Mouse (Mus musculus) limb, embryonic 15.5 days (tissue): Measurements from ENCODE around the gene Myl10. TPM values are rescaled to one million over a fixed set of nuclear protein-coding genes. Genes with fewer than 3 reads are reported as not detected.

ENCODE experiments used
- ATAC-seq: fragments of 200-750 bp; cut with Nextera tagmentation; 2 replicates; pipeline ENCODE4 v1.8.0; 2017; ENCODE audit warnings: low read depth, moderate TSS enrichment; ENCODE audit not compliant: insufficient number of reproducible peaks, low FRiP score, low TSS enrichment
- H3K27ac ChIP-seq: fragments of 300-500 bp; sonication (generic); 2 replicates; pipeline ENCODE4 v1.5.1; 2015; ENCODE audit warnings: moderate library complexity, mild to moderate bottlenecking, inconsistent platforms
- H3K27me3 ChIP-seq: fragments of 300-500 bp; sonication (generic); 2 replicates; pipeline ENCODE4 v1.6.1; 2015; ENCODE audit warnings: inconsistent platforms
- H3K36me3 ChIP-seq: fragments of 300-500 bp; sonication (generic); 2 replicates; pipeline ENCODE4 v1.6.1; 2015; ENCODE audit warnings: inconsistent platforms
- H3K4me1 ChIP-seq: fragments of 300-500 bp; sonication (generic); 2 replicates; pipeline ENCODE4 v1.6.1; 2015; ENCODE audit warnings: inconsistent platforms
- H3K4me2 ChIP-seq: fragments of 300-500 bp; sonication (generic); 2 replicates; pipeline ENCODE4 v1.6.1; 2015; ENCODE audit warnings: mild to moderate bottlenecking, inconsistent platforms
- H3K4me3 ChIP-seq: fragments of 300-500 bp; sonication (generic); 2 replicates; pipeline ENCODE4 v1.5.1; 2015; ENCODE audit warnings: mild to moderate bottlenecking, inconsistent platforms
- H3K9ac ChIP-seq: fragments of 300-500 bp; sonication (generic); 2 replicates; pipeline ENCODE4 v1.6.1; 2015; ENCODE audit warnings: inconsistent platforms
- H3K9me3 ChIP-seq: fragments of 300-500 bp; sonication (generic); 2 replicates; pipeline ENCODE4 v1.6.1; 2016; ENCODE audit warnings: inconsistent platforms
- WGBS: fragments of 180-500 bp; shearing (Covaris S2); methylation state at CpG from one replicate; pipeline ENCODE4 v1.1.7; 2015; 5-methylcytosine and 5-hydroxymethylcytosine counted together
- polyA plus RNA-seq: library from polyadenylated mRNA; unstranded; fragments of >200 nt; fragmentation: Nextera tagmentation; extraction: Ambion mirVana; gene quantifications from 2 replicates; pipeline ENCODE4 v1.2.1, GENCODE M21; 2015

Gene Myl10
- polyA plus RNA-seq, 1 experiment from 2014 or later = 0.52 TPM

DNA sequence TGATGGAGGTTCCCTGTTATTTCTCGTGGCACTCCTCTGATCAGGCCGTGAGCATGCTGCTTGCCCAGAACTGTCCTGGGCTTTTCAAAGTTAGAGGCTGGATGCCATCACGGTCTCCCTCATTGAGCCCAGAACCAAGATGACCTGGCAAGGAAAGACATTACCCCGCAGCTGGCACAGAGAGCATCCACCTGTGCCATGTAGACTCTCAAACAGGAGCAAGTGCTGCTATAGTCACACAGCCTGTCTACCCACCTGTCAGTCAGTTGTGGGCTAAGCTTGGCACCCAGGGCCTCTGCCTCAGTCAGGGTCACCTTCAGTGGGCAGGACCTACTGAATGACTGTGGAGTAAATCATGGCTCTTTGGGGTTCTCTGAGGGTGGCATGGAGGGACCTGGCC, 6.6 kb upstream of the Myl10 start:
- H3K4me3 ChIP-seq = no peak overlapping the region
- H3K4me1 ChIP-seq = 0 out of 2 replicates have a peak, but pooled peaks cover 3% of the 10 kb centered on the region
- no peak overlapping the region for H3K9ac ChIP-seq
- H3K9me3 ChIP-seq = no peaks in the 10 kb centered on the region
- no peak overlapping the region for H3K27ac ChIP-seq
- no peaks in the 10 kb centered on the region for H3K27me3 ChIP-seq
- no peak for ATAC-seq
- no peak overlapping the region for H3K4me2 ChIP-seq
- 85% methylated on average over 4 of the region's 4 CpGs for WGBS
- H3K36me3 ChIP-seq = no peaks in the 10 kb centered on the region

DNA sequence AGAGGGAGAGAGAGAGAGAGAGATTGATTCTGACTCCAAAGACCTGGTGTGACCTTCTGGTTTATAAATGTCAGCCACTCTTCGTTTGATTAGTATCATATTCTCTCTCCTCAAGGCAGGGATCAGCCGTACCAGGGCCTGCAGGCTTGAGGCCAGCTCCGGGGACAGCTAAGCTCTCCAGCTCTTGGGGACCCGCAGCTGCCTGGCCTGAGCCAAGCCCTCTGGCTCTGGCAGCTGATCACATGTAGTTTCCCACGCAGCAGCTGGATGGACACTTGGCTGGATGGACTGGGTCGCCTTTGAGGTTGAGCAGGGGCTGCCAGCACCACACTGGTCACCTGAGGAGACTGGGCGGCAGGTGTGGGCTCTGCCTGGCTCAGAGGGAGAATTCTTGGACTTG, 5.4 kb upstream of the Myl10 start:
- no peak for ATAC-seq
- Histone ChIP-seq H3K4me2 (no peak overlapping the region), H3K4me3 (no peak overlapping the region), H3K27ac (no peak overlapping the region), H3K27me3 (no peaks in the 10 kb centered on the region), H3K4me1 (0 out of 2 replicates have a peak, but pooled peaks cover 5% of the 10 kb centered on the region), H3K9me3 (no peaks in the 10 kb centered on the region), H3K9ac (no peak overlapping the region), H3K36me3 (no peaks in the 10 kb centered on the region)
- 53% methylated on average over 7 of the region's 7 CpGs for WGBS

DNA sequence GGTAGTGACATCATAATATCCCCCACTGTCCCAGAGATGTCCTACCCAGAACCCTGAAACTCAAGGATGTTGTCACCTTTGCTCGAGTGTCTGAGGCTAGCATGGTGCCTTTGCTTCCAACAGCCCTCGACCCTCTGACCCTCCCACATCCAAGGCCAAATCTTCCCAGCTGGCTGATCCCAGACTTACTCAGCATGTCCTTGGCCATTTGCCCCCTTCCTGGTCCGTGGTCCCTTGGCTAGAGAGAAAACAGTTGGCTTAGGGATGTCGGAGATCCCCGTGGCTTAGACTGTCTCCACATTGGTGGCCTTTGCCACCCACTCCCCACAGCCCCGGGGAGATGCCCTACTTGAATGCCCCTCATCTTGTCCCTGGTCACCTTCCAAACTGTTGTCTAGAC, 4.1 kb upstream of the Myl10 start:
- Histone ChIP-seq H3K4me3 (no peak overlapping the region), H3K9ac (no peak overlapping the region), H3K9me3 (no peaks in the 10 kb centered on the region), H3K4me1 (0 out of 2 replicates have a peak, but pooled peaks cover 5% of the 10 kb centered on the region), H3K27ac (no peak overlapping the region), H3K4me2 (no peak overlapping the region), H3K36me3 (no peaks in the 10 kb centered on the region), H3K27me3 (no peaks in the 10 kb centered on the region)
- whole genome bisulfite sequencing = 73% methylated on average over 6 of the region's 6 CpGs
- ATAC-seq = no peak

DNA sequence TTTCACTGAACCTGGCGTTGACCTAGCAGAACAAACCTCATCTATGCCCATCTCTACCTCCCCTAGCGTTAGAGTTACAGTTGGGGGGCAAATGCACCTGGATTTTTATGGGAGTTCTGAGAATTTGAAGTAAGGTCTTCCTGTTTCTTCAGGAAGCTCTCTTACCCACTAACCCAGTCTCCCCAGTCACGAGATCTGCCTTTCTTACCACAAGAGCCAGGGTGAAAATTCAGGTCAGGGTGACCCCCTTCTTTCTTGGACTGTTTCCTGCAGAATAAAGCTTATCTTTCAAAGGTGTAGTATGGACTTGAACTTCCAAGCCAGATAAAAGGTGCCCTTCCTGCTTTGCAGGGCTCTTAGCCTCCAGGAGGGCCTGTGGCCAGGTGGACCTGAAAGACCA, 1.8 kb upstream of the Myl10 start:
- Histone ChIP-seq H3K4me1 (0 out of 2 replicates have a peak, but pooled peaks cover 5% of the 10 kb centered on the region), H3K36me3 (no peaks in the 10 kb centered on the region), H3K9ac (no peak overlapping the region), H3K27ac (no peak overlapping the region), H3K4me3 (no peak overlapping the region), H3K9me3 (no peaks in the 10 kb centered on the region), H3K4me2 (no peak overlapping the region), H3K27me3 (peaks cover 2% of the 10 kb centered on the region; the same call in 1 of the 2 replicates)
- ATAC-seq = no peak
- WGBS = 53% methylated on average over 3 of the region's 3 CpGs

DNA sequence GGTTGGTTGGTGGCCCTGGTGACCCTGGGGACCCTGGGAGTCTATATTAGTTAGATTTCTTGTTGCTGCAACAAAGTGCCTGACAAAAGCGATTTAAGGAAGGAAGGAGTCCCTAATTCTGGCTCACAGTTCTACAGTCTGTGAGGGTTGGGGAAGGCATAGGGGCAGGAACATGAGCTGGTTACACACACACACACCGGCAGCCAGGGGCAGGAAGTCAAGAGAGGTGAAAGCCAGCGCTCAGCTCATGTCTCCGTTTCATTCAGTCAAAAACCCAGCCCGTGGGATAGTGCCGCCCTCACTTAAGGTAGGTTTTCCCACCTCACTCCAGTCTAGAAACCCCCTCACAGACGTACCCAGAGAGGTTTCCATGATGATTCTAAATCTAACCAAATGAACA, 472 bp downstream of the Myl10 start:
- ATAC-seq = no peak
- Histone ChIP-seq H3K4me2 (no peak overlapping the region), H3K27me3 (peaks cover 2% of the 10 kb centered on the region; the same call in 1 of the 2 replicates), H3K4me3 (no peak overlapping the region), H3K27ac (no peak overlapping the region), H3K36me3 (no peaks in the 10 kb centered on the region), H3K9ac (no peak overlapping the region), H3K4me1 (0 out of 2 replicates have a peak, but pooled peaks cover 2% of the 10 kb centered on the region), H3K9me3 (no peaks in the 10 kb centered on the region)
- WGBS = 78% methylated on average over 7 of the region's 7 CpGs

DNA sequence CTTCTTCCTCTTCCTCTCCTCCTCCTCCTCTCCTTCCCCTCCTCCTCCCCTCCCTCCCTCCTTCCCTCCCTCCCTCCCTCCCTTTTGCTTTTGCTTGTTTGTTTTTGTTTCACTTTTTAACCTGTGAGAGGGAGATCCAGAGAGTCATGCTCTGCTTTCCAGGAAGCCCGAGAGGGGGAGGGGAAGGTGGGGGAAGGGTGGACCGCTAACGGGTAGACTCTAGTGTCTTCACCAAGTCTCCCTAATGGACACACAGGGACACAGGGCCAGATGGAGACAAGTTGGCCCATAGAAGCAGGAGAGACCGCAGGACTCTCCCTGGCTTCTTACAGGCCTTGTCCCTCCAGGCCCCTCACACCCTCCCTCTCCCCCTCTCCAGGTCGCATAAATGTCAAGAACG, 2.0 kb downstream of the Myl10 start:
- H3K4me1 ChIP-seq = 0 out of 2 replicates have a peak, but pooled peaks cover 2% of the 10 kb centered on the region
- H3K36me3 ChIP-seq = no peaks in the 10 kb centered on the region
- no peak for ATAC-seq
- WGBS = 60% methylated on average over 6 of the region's 6 CpGs
- no peak overlapping the region for H3K4me2 ChIP-seq
- no peaks in the 10 kb centered on the region for H3K9me3 ChIP-seq
- H3K4me3 ChIP-seq = no peak overlapping the region
- no peak overlapping the region for H3K9ac ChIP-seq
- H3K27ac ChIP-seq = no peak overlapping the region
- peaks cover 2% of the 10 kb centered on the region; the same call in 1 of the 2 replicates for H3K27me3 ChIP-seq

DNA sequence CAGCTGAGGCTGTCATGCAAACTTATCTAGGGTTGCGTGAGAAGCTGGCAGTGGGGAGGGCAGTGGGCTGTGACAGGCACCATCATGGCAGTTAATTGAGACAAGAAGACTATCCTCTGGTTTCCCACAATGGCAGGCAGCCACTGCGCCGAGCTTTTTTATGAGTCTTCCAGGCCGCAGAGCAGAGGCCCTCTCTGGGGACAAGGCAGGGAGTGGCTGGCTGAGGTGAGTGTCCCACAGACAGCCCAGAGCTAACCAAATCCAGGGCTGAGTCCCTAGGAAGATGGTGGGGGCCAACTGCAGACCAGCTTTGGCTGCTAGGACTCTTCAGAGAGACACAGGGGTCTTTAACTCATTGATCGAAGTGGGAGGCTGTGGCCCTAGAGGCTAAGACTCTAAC, 3.6 kb downstream of the Myl10 start:
- Histone ChIP-seq H3K27me3 (peaks cover 2% of the 10 kb centered on the region; the same call in 1 of the 2 replicates), H3K4me3 (no peak overlapping the region), H3K9me3 (no peaks in the 10 kb centered on the region), H3K27ac (no peak overlapping the region), H3K4me2 (no peak overlapping the region), H3K36me3 (no peaks in the 10 kb centered on the region), H3K4me1 (0 out of 2 replicates have a peak, but pooled peaks cover 2% of the 10 kb centered on the region), H3K9ac (no peak overlapping the region)
- WGBS = 56% methylated on average over 5 of the region's 5 CpGs
- no peak for ATAC-seq

DNA sequence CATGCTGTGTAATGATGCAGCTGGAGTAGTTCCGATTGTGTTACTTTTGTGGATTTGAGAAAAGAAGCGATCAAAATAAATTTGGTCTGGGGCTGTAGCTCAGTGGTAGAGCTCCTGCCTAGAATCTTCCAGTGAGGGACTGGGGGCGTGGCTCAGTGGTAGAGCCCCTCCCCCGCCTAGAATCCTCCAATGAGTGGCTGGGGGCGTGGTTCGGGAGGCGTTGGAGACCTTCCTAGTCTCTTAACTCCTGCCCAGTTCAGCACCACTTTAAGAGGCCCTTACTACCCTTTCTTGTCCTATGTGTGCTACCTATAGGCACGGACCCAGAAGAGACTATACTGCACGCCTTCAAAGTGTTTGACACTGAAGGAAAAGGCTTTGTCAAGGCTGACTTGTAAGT, 4.7 kb downstream of the Myl10 start:
- H3K4me2 ChIP-seq = no peak overlapping the region
- H3K4me1 ChIP-seq = no peaks in the 10 kb centered on the region
- no peak for ATAC-seq
- H3K27me3 ChIP-seq = peaks cover 2% of the 10 kb centered on the region; the same call in 1 of the 2 replicates
- H3K27ac ChIP-seq = no peak overlapping the region
- H3K4me3 ChIP-seq = no peak overlapping the region
- 78% methylated on average over 9 of the region's 9 CpGs for WGBS
- H3K9ac ChIP-seq = no peak overlapping the region
- H3K36me3 ChIP-seq = no peaks in the 10 kb centered on the region
- H3K9me3 ChIP-seq = no peaks in the 10 kb centered on the region

DNA sequence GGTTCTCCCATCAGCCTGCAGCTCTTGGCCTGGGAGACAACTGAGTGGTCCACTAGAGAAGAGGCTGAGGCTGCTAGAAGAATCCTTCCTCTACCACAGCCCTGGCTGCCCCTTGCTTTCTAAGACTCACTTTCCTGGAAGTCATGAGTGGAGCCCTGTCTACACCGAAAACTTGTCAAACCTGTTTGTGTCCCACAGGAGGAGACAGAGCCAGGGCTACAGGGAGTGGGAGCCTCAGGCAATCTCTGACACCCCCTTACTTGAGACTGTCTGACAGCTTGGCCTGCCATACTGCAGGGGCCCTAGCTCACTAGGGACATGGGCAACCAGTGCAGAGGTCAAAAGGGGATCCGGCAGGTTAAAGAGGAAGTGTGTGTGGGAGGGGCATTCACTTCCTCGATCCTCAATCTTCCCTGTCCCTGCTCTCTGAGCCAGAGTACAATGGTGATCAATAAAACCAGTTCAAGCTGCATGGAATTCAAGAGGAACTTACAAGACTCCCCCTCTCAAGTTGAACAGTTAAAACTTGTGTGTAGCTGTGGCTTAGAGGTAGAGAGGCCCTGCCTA, 9.3 kb downstream of the Myl10 start:
- Histone ChIP-seq H3K4me1 (peaks cover 10% of the 10 kb centered on the region), H3K9ac (no peak overlapping the region), H3K27me3 (no peaks in the 10 kb centered on the region), H3K27ac (no peak overlapping the region), H3K4me2 (no peak overlapping the region), H3K9me3 (no peaks in the 10 kb centered on the region), H3K4me3 (no peak overlapping the region), H3K36me3 (no peaks in the 10 kb centered on the region)
- 65% methylated on average over 3 of the region's 3 CpGs for whole genome bisulfite sequencing
- ATAC-seq = no peak

DNA sequence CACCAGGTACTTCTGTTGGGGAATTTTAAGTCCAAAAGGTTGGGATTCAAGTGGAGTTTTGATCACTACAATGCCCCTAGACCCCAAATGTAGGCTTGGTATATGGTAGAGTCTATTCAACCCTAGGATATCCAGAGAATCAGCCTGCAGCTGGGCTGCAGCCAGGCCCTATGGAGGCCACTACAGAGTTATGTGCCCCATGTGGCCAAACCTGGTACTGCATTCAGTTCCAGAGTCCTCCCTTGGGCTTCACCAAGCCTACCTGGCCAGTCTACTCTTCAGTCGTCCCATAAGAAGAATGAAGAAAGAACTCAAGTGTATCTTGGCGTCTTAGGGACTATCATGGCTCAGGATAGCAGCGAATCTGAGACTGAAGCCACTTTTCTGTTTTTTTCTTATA, 10.8 kb downstream of the Myl10 start:
- H3K9ac ChIP-seq = no peak overlapping the region
- no peak for ATAC-seq
- no peak overlapping the region for H3K4me3 ChIP-seq
- 28% methylated on average over 3 of the region's 3 CpGs for WGBS
- peaks cover 2% of the 10 kb centered on the region; the same call in 1 of the 2 replicates for H3K27me3 ChIP-seq
- peaks cover 10% of the 10 kb centered on the region for H3K4me1 ChIP-seq
- no peak overlapping the region for H3K4me2 ChIP-seq
- H3K9me3 ChIP-seq = no peaks in the 10 kb centered on the region
- H3K27ac ChIP-seq = no peak overlapping the region
- H3K36me3 ChIP-seq = no peaks in the 10 kb centered on the region

DNA sequence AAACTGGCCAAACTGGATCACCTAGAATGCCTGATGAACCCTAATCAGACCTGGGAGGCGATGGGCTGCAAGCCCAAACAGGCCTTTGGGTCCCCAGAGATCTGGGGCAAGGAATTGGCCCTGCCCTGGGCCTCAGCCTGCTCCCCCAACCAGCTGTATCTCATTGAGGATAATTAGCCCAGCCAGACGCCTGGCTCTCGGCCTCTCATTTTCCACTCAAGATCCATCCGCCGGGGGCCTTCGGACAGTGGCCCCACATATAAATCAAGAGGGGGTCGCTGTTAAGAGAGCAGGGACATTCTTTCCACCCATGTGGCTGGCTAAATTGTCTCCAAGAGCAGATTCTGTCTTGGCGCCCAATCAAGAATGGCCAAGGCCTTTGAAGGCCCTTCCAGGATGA, 11.2 kb downstream of the Myl10 start:
- H3K9ac ChIP-seq = no peak overlapping the region
- H3K9me3 ChIP-seq = no peaks in the 10 kb centered on the region
- H3K36me3 ChIP-seq = no peaks in the 10 kb centered on the region
- no peak overlapping the region for H3K4me2 ChIP-seq
- peaks cover 10% of the 10 kb centered on the region for H3K4me1 ChIP-seq
- 48% methylated on average over 8 of the region's 8 CpGs for WGBS
- peaks cover 2% of the 10 kb centered on the region; the same call in 1 of the 2 replicates for H3K27me3 ChIP-seq
- ATAC-seq = no peak
- peak overlapping the region; percentile 30; the same call in 1 of the 2 replicates for H3K27ac ChIP-seq
- H3K4me3 ChIP-seq = no peak overlapping the region

DNA sequence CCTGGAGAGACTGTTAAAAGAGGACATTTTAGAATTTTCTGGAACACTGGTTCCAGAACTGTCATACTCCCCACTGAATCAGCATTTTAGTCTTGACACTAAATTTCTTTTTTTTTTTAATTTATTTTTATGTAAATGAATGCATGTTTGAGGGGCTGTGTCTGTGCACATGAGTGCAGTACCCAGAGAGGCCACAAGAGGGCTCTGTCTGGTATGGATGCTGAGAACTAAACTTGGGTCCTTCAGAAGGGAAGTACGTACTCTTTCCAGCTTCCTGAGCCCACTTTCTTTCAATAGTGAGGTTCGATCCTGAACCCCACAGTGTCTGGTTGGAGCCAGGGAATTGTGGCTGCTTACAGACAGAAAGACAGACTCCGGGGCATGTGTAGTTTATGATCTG, 12.6 kb downstream of the Myl10 start:
- H3K27me3 ChIP-seq = peaks cover 2% of the 10 kb centered on the region; the same call in 1 of the 2 replicates
- ATAC-seq = no peak
- over 99% methylated on average over 3 of the region's 3 CpGs for WGBS

More for the DNA sequence above, 12.6 kb downstream of the Myl10 start:
- Histone ChIP-seq H3K4me2 (no peak overlapping the region), H3K9ac (no peak overlapping the region), H3K27ac (no peak overlapping the region), H3K4me1 (peaks cover 10% of the 10 kb centered on the region), H3K36me3 (no peaks in the 10 kb centered on the region), H3K9me3 (no peaks in the 10 kb centered on the region), H3K4me3 (no peak overlapping the region)
